Mouse (Mus musculus) forebrain, embryonic 10.5 days (tissue): ENCODE results near the gene Napepld. TPM values are rescaled to one million over a fixed set of nuclear protein-coding genes. Genes with fewer than 3 reads are reported as not detected.
A peak's percentile ranks its signal among the peaks of the same experiment; 100 is the strongest.
"Not testable (repeated sequence)": the region's sequence is repeated elsewhere in the genome, so short reads cannot be mapped to it uniquely, and the experiment has no call there.

Source experiments
- DNase-seq: peaks from one replicate; pipeline ENCODE4 v3.0.0-alpha.2; 2017; ENCODE audit warnings: low spot score; ENCODE audit errors: extremely low spot score
- H3K27ac ChIP-seq: fragments of 300-500 bp; sonication (generic); 2 replicates; pipeline ENCODE4 v1.5.1; 2016; ENCODE audit warnings: mild to moderate bottlenecking
- H3K27me3 ChIP-seq: fragments of 300-500 bp; sonication (generic); 2 replicates; pipeline ENCODE4 v1.6.1; 2016; ENCODE audit warnings: mild to moderate bottlenecking; ENCODE audit not compliant: poor library complexity, severe bottlenecking
- H3K36me3 ChIP-seq: fragments of 300-500 bp; sonication (generic); replicated peaks from 2 replicates; pipeline ENCODE4 v1.6.1; 2016; ENCODE audit warnings: mild to moderate bottlenecking, moderate library complexity
- H3K4me1 ChIP-seq: fragments of 300-500 bp; sonication (generic); 2 replicates; pipeline ENCODE4 v1.6.1; 2016
- H3K4me3 ChIP-seq: fragments of 300-500 bp; sonication (generic); 2 replicates; pipeline ENCODE4 v1.5.1; 2016; ENCODE audit warnings: mild to moderate bottlenecking, moderate library complexity
- H3K9me3 ChIP-seq: fragments of 300-500 bp; sonication (generic); 2 replicates; pipeline ENCODE4 v1.6.1; 2016; ENCODE audit warnings: mild to moderate bottlenecking, moderate library complexity
- WGBS: fragments of 180-500 bp; shearing (Covaris S2); methylation state at CpG from one replicate; pipeline ENCODE4 v1.1.7; 2016; 5-methylcytosine and 5-hydroxymethylcytosine counted together
- polyA plus RNA-seq: library from polyadenylated mRNA; unstranded; fragments of >200 nt; fragmentation: Nextera tagmentation; extraction: Ambion mirVana; gene quantifications from 2 replicates; pipeline ENCODE4 v1.2.1, GENCODE M21; 2016

The Napepld gene
- polyA plus RNA-seq, 1 experiment from 2014 or later: 10.7 TPM

GRCm38 (mm10) chr5:21732177-21732911 is 31.1 kb upstream of the Napepld start:
- peak overlapping the region; percentile 19; the same call in 1 of the 2 replicates for H3K4me3 ChIP-seq
- no peaks in the 10 kb centered on the region for H3K36me3 ChIP-seq
- peak overlapping the region; percentile 89 for H3K27ac ChIP-seq
- peak; percentile 43 for DNase-seq
- H3K4me1 ChIP-seq: peaks cover 49% of the 10 kb centered on the region
- no peaks in the 10 kb centered on the region for H3K27me3 ChIP-seq
- WGBS: 52% methylated on average over 3 of the region's 3 CpGs
- H3K9me3 ChIP-seq: no peaks in the 10 kb centered on the region

GRCm38 (mm10) chr5:21729107-21729506 is 27.9 kb upstream of the Napepld start:
- WGBS: 83% methylated on average over 5 of the region's 5 CpGs

GRCm38 (mm10) chr5:21724872-21725271 is 23.7 kb upstream of the Napepld start:
- no peaks in the 10 kb centered on the region for H3K27me3 ChIP-seq

More at GRCm38 (mm10) chr5:21729107-21729506, 27.9 kb upstream of the Napepld start:
- H3K4me1 ChIP-seq: peaks cover 61% of the 10 kb centered on the region
- H3K27ac ChIP-seq: no peak overlapping the region
- DNase-seq: no peak
- H3K36me3 ChIP-seq: no peaks in the 10 kb centered on the region
- no peaks in the 10 kb centered on the region for H3K27me3 ChIP-seq
- no peak overlapping the region for H3K4me3 ChIP-seq
- H3K9me3 ChIP-seq: no peaks in the 10 kb centered on the region

GRCm38 (mm10) chr5:21724427-21724826 is 23.2 kb upstream of the Napepld start:
- no peaks in the 10 kb centered on the region for H3K27me3 ChIP-seq
- H3K4me3 ChIP-seq: no peak overlapping the region
- H3K4me1 ChIP-seq: peaks cover 34% of the 10 kb centered on the region
- peak overlapping the region; percentile 83 for H3K27ac ChIP-seq
- H3K36me3 ChIP-seq: no peaks in the 10 kb centered on the region
- DNase-seq: no peak
- H3K9me3 ChIP-seq: no peaks in the 10 kb centered on the region
- WGBS: 41% methylated on average over 1 of the region's 1 CpGs

More at GRCm38 (mm10) chr5:21724872-21725271, 23.7 kb upstream of the Napepld start:
- no peaks in the 10 kb centered on the region for H3K9me3 ChIP-seq
- peak overlapping the region; percentile 83 for H3K27ac ChIP-seq
- WGBS: 32% methylated on average over 7 of the region's 7 CpGs
- H3K36me3 ChIP-seq: no peaks in the 10 kb centered on the region
- peaks cover 34% of the 10 kb centered on the region for H3K4me1 ChIP-seq
- DNase-seq: peak; percentile 39
- no peak overlapping the region for H3K4me3 ChIP-seq

GRCm38 (mm10) chr5:21719209-21719608 is 18.0 kb upstream of the Napepld start:
- DNase-seq: no peak
- H3K27ac ChIP-seq: no peak overlapping the region
- H3K36me3 ChIP-seq: no peaks in the 10 kb centered on the region
- no peaks in the 10 kb centered on the region for H3K9me3 ChIP-seq
- peaks cover 12% of the 10 kb centered on the region for H3K4me1 ChIP-seq
- H3K27me3 ChIP-seq: no peaks in the 10 kb centered on the region
- no peak overlapping the region for H3K4me3 ChIP-seq
- WGBS: 94% methylated on average over 2 of the region's 2 CpGs

- H3K4me1 ChIP-seq: peaks cover 6% of the 10 kb centered on the region
- peak overlapping the region; percentile 49; the same call in 1 of the 2 replicates for H3K27ac ChIP-seq
- no peaks in the 10 kb centered on the region for H3K36me3 ChIP-seq
- no peaks in the 10 kb centered on the region for H3K27me3 ChIP-seq
- H3K4me3 ChIP-seq: no peak overlapping the region
- WGBS: 94% methylated on average over 5 of the region's 5 CpGs
- no peaks in the 10 kb centered on the region for H3K9me3 ChIP-seq
- DNase-seq: no peak
Measured at GRCm38 (mm10) chr5:21718546-21718945, 17.4 kb upstream of the Napepld start.

GRCm38 (mm10) chr5:21717165-21717715 is 16.0 kb upstream of the Napepld start:
- no peak for DNase-seq
- 84% methylated on average over 10 of the region's 10 CpGs for WGBS
- Histone ChIP-seq H3K27me3 (no peaks in the 10 kb centered on the region), H3K36me3 (no peaks in the 10 kb centered on the region), H3K9me3 (no peaks in the 10 kb centered on the region), H3K4me1 (peaks cover 2% of the 10 kb centered on the region; the same call in 1 of the 2 replicates), H3K27ac (no peak overlapping the region; the same call in 1 of the 2 replicates), H3K4me3 (no peak overlapping the region)

- Histone ChIP-seq H3K4me3 (no peak overlapping the region), H3K4me1 (0 out of 2 replicates have a peak, but pooled peaks cover 2% of the 10 kb centered on the region), H3K27ac (no peak overlapping the region), H3K9me3 (no peaks in the 10 kb centered on the region), H3K27me3 (no peaks in the 10 kb centered on the region), H3K36me3 (no peaks in the 10 kb centered on the region)
- DNase-seq: no peak
- WGBS: 91% methylated on average over 4 of the region's 4 CpGs
Measured at GRCm38 (mm10) chr5:21714447-21714846, 13.3 kb upstream of the Napepld start.

GRCm38 (mm10) chr5:21712127-21712715 is 11.0 kb upstream of the Napepld start:
- H3K36me3 ChIP-seq: no peaks in the 10 kb centered on the region
- H3K27ac ChIP-seq: no peak overlapping the region
- 0 out of 2 replicates have a peak, but pooled peaks cover 2% of the 10 kb centered on the region for H3K4me1 ChIP-seq
- H3K4me3 ChIP-seq: no peak overlapping the region
- H3K27me3 ChIP-seq: no peaks in the 10 kb centered on the region
- H3K9me3 ChIP-seq: no peaks in the 10 kb centered on the region
- no peak for DNase-seq
- 76% methylated on average over 13 of the region's 13 CpGs for WGBS

GRCm38 (mm10) chr5:21708011-21708410 is 6.8 kb upstream of the Napepld start:
- not testable (repeated sequence) for H3K27me3 ChIP-seq, DNase-seq, H3K4me1 ChIP-seq, H3K4me3 ChIP-seq, H3K27ac ChIP-seq, H3K9me3 ChIP-seq, H3K36me3 ChIP-seq
- WGBS: 89% methylated on average over 8 of the region's 8 CpGs

GRCm38 (mm10) chr5:21706546-21706945 is 5.3 kb upstream of the Napepld start:
- no peak for DNase-seq
- Histone ChIP-seq H3K27me3 (no peaks in the 10 kb centered on the region), H3K27ac (no peak overlapping the region), H3K4me3 (no peak overlapping the region), H3K9me3 (peaks cover 4% of the 10 kb centered on the region), H3K4me1 (peaks cover 8% of the 10 kb centered on the region; the same call in 1 of the 2 replicates), H3K36me3 (no peaks in the 10 kb centered on the region)
- 97% methylated on average over 4 of the region's 4 CpGs for WGBS

GRCm38 (mm10) chr5:21703708-21704107 is 2.5 kb upstream of the Napepld start:
- DNase-seq: no peak
- Histone ChIP-seq H3K27me3 (no peaks in the 10 kb centered on the region), H3K4me3 (no peak overlapping the region), H3K4me1 (peaks cover 18% of the 10 kb centered on the region), H3K9me3 (peaks cover 4% of the 10 kb centered on the region), H3K27ac (no peak overlapping the region), H3K36me3 (no peaks in the 10 kb centered on the region)
- 79% methylated on average over 3 of the region's 3 CpGs for WGBS
